Mouse (Mus musculus) embryonic fibroblast, embryonic 13.5 days (primary cell): Measurements from ENCODE around the gene Clmp.

Experiments
- CTCF ChIP-seq: IDR thresholded peaks from 2 replicates; pipeline ENCODE4 v1.5.1; 2011; ENCODE audit warnings: mild to moderate bottlenecking, control low read depth, low read length, moderate library complexity, borderline replicate concordance; ENCODE audit not compliant: insufficient read depth
- POLR2A ChIP-seq: IDR thresholded peaks from 2 replicates; pipeline ENCODE4 v1.6.1; 2011; ENCODE audit warnings: low read depth, mild to moderate bottlenecking, control low read depth, low read length, moderate library complexity

DNA sequence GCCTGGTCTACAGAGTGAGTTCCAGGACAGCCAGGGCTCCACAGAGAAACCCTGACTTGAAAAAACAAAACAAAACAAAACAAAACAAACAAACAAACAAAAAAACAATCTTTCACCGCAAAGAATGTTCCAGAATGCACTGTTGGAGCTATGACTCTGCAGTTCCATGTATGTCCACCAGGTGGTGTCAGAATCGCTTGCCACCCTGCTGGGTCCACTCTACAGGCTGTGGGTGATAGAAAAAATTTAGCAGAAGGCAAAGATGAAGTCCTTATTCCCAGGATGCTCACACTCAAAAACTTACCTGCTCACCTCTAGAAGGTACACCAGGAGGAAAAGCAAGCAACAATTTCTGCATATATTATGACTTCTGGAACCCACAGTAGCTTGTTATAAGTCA lies 49.7 kb upstream of the Clmp start:
- TF ChIP-seq CTCF (peak; percentile 76), POLR2A (no peak)
